Mouse (Mus musculus): Measurements from ENCODE around the gene Snx4. TPM values are rescaled to one million over a fixed set of nuclear protein-coding genes. Genes with fewer than 3 reads are reported as not detected.

Snx4 gene
- total RNA-seq, 1 experiment from 2014 or later: 63.6 TPM

GRCm38 (mm10) chr16:33338492-33338891 is 87.2 kb downstream of the Snx4 start:
- ATAC-seq (replicated peaks; ENCODE audit: low read depth, poor library complexity, severe bottlenecking): no peak

DNA sequence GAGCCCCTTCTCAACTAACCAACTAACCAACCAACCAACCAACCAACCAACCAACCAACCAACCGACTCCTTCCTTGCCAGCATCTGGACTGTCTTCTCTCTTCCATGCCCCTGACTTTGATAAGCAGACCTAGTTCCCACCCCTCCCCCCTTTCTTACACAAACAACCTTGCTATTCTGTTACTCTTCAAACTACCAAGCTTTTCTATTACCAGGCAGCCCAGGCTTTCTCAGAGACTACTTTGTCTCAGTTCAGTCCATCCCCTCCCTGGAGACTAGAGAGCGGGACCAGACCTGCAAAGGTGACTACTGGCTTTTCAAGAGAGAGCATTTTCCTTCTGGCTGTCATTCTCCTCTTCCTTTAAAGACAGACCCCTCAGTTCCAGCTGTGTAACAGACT is 88.2 kb downstream of the Snx4 start:
- ATAC-seq (replicated peaks; ENCODE audit: low read depth, poor library complexity, severe bottlenecking): no peak

DNA sequence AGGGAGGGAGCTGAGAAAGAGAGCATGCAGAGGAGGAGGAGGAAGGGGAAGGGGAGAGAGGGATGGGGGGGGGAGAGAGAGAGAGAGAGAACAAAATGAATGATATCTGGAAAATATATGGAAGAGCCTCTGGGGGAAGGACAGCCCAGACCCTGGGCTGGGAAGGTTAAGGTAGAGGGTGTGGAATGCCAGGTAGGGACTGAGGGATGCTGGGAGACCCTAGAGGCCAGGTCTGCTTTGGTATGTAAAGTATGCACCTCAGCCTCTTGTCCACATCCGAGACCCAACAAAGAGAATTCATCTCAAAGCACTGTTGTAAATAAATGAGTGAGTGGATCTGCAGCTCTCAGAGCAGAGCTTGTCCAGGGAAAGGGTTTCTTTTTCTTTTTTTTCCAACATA is 91.1 kb downstream of the Snx4 start:
- ATAC-seq (replicated peaks; ENCODE audit: low read depth, poor library complexity, severe bottlenecking): no peak

- ATAC-seq (replicated peaks; ENCODE audit: low read depth, poor library complexity, severe bottlenecking): no peak
These were observed 91.9 kb downstream of the Snx4 start for GRCm38 (mm10) chr16:33343106-33343505.

- peak; percentile 54; the same call in 1 of the 2 replicates for ATAC-seq (replicated peaks; ENCODE audit: low read depth, poor library complexity, severe bottlenecking)
These were observed 92.4 kb downstream of the Snx4 start for GRCm38 (mm10) chr16:33343601-33344000.

DNA sequence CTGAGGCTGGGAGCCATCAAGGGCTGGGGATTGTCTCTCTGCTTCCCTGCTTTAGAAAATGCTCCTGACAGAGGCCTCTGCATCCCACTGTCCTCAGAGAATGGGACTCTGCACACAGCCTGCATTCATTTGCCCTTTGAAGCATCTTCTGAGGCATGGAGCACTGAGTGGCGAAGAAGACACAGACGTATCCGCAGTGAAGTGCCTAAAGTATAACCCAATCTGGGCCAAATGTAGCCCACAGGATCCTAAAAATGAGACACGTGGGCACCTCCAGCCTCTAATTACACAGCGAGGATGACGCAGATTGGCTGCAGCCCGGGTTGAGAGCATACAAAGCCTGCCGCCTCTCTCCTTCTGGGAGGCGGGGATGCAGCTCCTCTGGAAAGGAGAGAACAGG is 93.1 kb downstream of the Snx4 start:
- ATAC-seq (replicated peaks; ENCODE audit: low read depth, poor library complexity, severe bottlenecking): no peak

DNA sequence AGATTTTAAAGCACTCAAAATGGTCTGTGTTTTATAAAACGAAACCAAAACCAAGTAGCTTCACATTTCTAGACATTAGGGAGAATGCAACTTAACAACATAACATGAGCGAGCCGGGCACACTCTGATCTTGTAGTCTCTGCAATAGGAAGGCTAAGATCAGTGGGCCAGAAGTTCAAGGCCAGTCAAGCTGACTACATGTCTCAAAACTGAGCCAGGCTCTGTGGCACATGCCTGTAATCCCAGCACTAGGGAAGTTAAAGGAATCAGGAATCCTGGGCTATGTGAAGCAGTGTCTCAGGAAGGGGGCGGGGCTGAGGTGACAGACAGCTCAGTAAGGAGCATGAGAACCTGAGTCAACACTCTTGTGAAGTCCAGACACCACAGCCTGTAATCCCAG is 93.6 kb downstream of the Snx4 start:
- ATAC-seq (replicated peaks; ENCODE audit: low read depth, poor library complexity, severe bottlenecking): 0 out of 2 replicates have a peak, but pooled peaks have one; percentile 18

DNA sequence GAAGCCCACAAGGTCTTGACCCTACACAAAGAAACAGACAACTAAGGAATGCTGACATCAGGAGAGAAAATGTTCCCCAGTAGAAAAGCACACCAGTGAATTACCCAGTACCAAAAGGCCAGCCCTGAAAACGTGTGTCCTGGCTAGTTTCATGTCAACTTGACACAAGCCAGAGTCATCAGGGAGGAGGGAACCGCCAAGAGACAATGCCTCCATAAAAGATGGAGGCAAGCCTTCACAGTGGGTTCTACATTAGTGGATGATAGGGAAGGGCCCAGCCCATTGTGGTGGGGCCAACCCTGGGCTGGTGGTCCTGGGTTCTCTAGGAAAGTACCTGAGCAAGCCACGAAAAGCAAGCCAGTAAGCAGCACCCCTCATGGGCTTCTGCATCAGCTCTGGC is 95.1 kb downstream of the Snx4 start:
- ATAC-seq (replicated peaks; ENCODE audit: low read depth, poor library complexity, severe bottlenecking): no peak

- ATAC-seq (replicated peaks; ENCODE audit: low read depth, poor library complexity, severe bottlenecking): no peak
These were observed 95.9 kb downstream of the Snx4 start for GRCm38 (mm10) chr16:33347134-33347533.

Other genes with a start within 250 kb of the Snx4 start
- 0.55 and 4.6 TPM in 2 replicates for gene Iqcg, start 195.2 kb upstream of the Snx4 start, total RNA-seq (2017)
- 2,000 and 2,611 TPM in 2 replicates for gene Rpl35a, start 195.0 kb upstream of the Snx4 start, total RNA-seq (2017)
- 2.1 and 19.5 TPM in 2 replicates for gene Lmln, start 188.9 kb upstream of the Snx4 start, total RNA-seq (2017)
- 11.6 and 17.8 TPM in 2 replicates for gene Osbpl11, start 66.4 kb upstream of the Snx4 start, total RNA-seq (2017)
- gene Zfp148, start 129.4 kb downstream of the Snx4 start, total RNA-seq (2017): 36.2 and 36.4 TPM in 2 replicates